Mouse (Mus musculus) heart, embryonic 16.5 days (tissue): ENCODE data around the gene Veph1. TPM values are rescaled to one million over a fixed set of nuclear protein-coding genes. Genes with fewer than 3 reads are reported as not detected.

Experiments
- ATAC-seq: fragments of 200-750 bp; cut with Nextera tagmentation; replicated peaks from 2 replicates; pipeline ENCODE4 v1.8.0; 2017; ENCODE audit warnings: moderate number of reproducible peaks; ENCODE audit not compliant: insufficient read depth, low FRiP score; ENCODE audit errors: extremely low read depth
- H3K27ac ChIP-seq: fragments of 300-500 bp; sonication (generic); 2 replicates; pipeline ENCODE4 v1.5.1; 2014; ENCODE audit warnings: mild to moderate bottlenecking, low read length, control low read depth, moderate library complexity
- H3K27me3 ChIP-seq: fragments of 300-500 bp; sonication (generic); 2 replicates; pipeline ENCODE4 v1.6.1; 2014; ENCODE audit warnings: low read length, mixed read lengths; ENCODE audit not compliant: control insufficient read depth, insufficient read depth
- H3K36me3 ChIP-seq: fragments of 300-500 bp; sonication (generic); 2 replicates; pipeline ENCODE4 v1.6.1; 2014; ENCODE audit not compliant: control insufficient read depth, insufficient read depth
- H3K4me1 ChIP-seq: fragments of 300-500 bp; sonication (generic); 2 replicates; pipeline ENCODE4 v1.6.1; 2014; ENCODE audit warnings: low read length, mixed read lengths; ENCODE audit not compliant: control insufficient read depth, insufficient read depth
- H3K4me2 ChIP-seq: fragments of 300-500 bp; sonication (generic); 2 replicates; pipeline ENCODE4 v1.6.1; 2014; ENCODE audit warnings: low read depth, mild to moderate bottlenecking, control low read depth, low read length
- H3K4me3 ChIP-seq: fragments of 300-500 bp; sonication (generic); 2 replicates; pipeline ENCODE4 v1.5.1; 2014; ENCODE audit warnings: mild to moderate bottlenecking, control low read depth, low read length
- H3K9ac ChIP-seq: fragments of 300-500 bp; sonication (generic); 2 replicates; pipeline ENCODE4 v1.6.1; 2014; ENCODE audit warnings: low read length, control low read depth
- H3K9me3 ChIP-seq: fragments of 300-500 bp; sonication (generic); replicated peaks from 2 replicates; pipeline ENCODE4 v1.6.1; 2016; ENCODE audit warnings: low read length; ENCODE audit not compliant: control insufficient read depth
- WGBS: fragments of 180-500 bp; shearing (Covaris S2); extraction: QIAGEN DNeasy Blood & Tissue Kit; methylation state at CpG from one replicate; pipeline ENCODE4 v1.1.7; 2014; 5-methylcytosine and 5-hydroxymethylcytosine counted together
- polyA plus RNA-seq: library from polyadenylated mRNA; unstranded; fragments of >200 nt; fragmentation: Nextera tagmentation; extraction: Ambion mirVana; gene quantifications from 2 replicates; pipeline ENCODE4 v1.2.1, GENCODE M21; 2015

Gene Veph1
- polyA plus RNA-seq, 1 experiment from 2014 or later: 0.64 TPM

- Histone ChIP-seq H3K27ac (no peak overlapping the region), H3K4me3 (no peak overlapping the region), H3K9me3 (peaks cover 2% of the 10 kb centered on the region; the same call in 1 of the 2 replicates), H3K4me1 (no peaks in the 10 kb centered on the region), H3K27me3 (no peaks in the 10 kb centered on the region), H3K9ac (no peak overlapping the region), H3K4me2 (no peak overlapping the region), H3K36me3 (no peaks in the 10 kb centered on the region)
- no peak for ATAC-seq
- WGBS: 89% methylated on average over 1 of the region's 1 CpGs
Measured at GRCm38 (mm10) chr3:66070274-66070673, 226.4 kb downstream of the Veph1 start.

GRCm38 (mm10) chr3:66063881-66064280 lies 232.8 kb downstream of the Veph1 start:
- no peak for ATAC-seq
- WGBS: 36% methylated on average over 6 of the region's 6 CpGs
- H3K4me1 ChIP-seq: no peaks in the 10 kb centered on the region

GRCm38 (mm10) chr3:66056912-66057311 lies 239.7 kb downstream of the Veph1 start:
- H3K4me2 ChIP-seq: no peak overlapping the region
- ATAC-seq: no peak

More at GRCm38 (mm10) chr3:66063881-66064280, 232.8 kb downstream of the Veph1 start:
- no peak overlapping the region for H3K9ac ChIP-seq
- no peak overlapping the region for H3K4me2 ChIP-seq
- no peaks in the 10 kb centered on the region for H3K36me3 ChIP-seq
- H3K4me3 ChIP-seq: no peak overlapping the region
- no peaks in the 10 kb centered on the region for H3K27me3 ChIP-seq
- no peak overlapping the region for H3K27ac ChIP-seq
- no peaks in the 10 kb centered on the region for H3K9me3 ChIP-seq

GRCm38 (mm10) chr3:66055652-66056051 lies 241.0 kb downstream of the Veph1 start:
- Histone ChIP-seq H3K27ac (no peak overlapping the region), H3K36me3 (no peaks in the 10 kb centered on the region), H3K4me1 (no peaks in the 10 kb centered on the region), H3K9ac (no peak overlapping the region), H3K4me3 (no peak overlapping the region), H3K27me3 (no peaks in the 10 kb centered on the region), H3K4me2 (no peak overlapping the region), H3K9me3 (no peaks in the 10 kb centered on the region)
- 93% methylated on average over 7 of the region's 7 CpGs for WGBS
- no peak for ATAC-seq

More at GRCm38 (mm10) chr3:66056912-66057311, 239.7 kb downstream of the Veph1 start:
- Histone ChIP-seq H3K9ac (no peak overlapping the region), H3K27me3 (no peaks in the 10 kb centered on the region), H3K36me3 (no peaks in the 10 kb centered on the region), H3K4me3 (no peak overlapping the region), H3K9me3 (no peaks in the 10 kb centered on the region), H3K4me1 (no peaks in the 10 kb centered on the region), H3K27ac (no peak overlapping the region)
- WGBS: 93% methylated on average over 16 of the region's 16 CpGs

- H3K27ac ChIP-seq: no peak overlapping the region
- H3K36me3 ChIP-seq: no peaks in the 10 kb centered on the region
- WGBS: 26% methylated on average over 10 of the region's 10 CpGs
- no peaks in the 10 kb centered on the region for H3K9me3 ChIP-seq
- no peak overlapping the region for H3K9ac ChIP-seq
- ATAC-seq: 0 out of 2 replicates have a peak, but pooled peaks have one; percentile 41
- H3K4me3 ChIP-seq: no peak overlapping the region
- H3K4me2 ChIP-seq: peak overlapping the region; percentile 6; the same call in 1 of the 2 replicates
- H3K27me3 ChIP-seq: no peaks in the 10 kb centered on the region
- H3K4me1 ChIP-seq: peaks cover 7% of the 10 kb centered on the region
Measured at GRCm38 (mm10) chr3:66050092-66050886, 246.3 kb downstream of the Veph1 start.

GRCm38 (mm10) chr3:66040857-66041494 lies 255.7 kb downstream of the Veph1 start:
- Histone ChIP-seq H3K4me2 (no peak overlapping the region), H3K9ac (no peak overlapping the region), H3K27ac (no peak overlapping the region), H3K4me3 (no peak overlapping the region), H3K27me3 (no peaks in the 10 kb centered on the region), H3K36me3 (no peaks in the 10 kb centered on the region), H3K9me3 (no peaks in the 10 kb centered on the region), H3K4me1 (no peaks in the 10 kb centered on the region)
- WGBS: 51% methylated on average over 5 of the region's 5 CpGs
- no peak for ATAC-seq

GRCm38 (mm10) chr3:66035226-66035625 lies 261.4 kb downstream of the Veph1 start:
- H3K4me1 ChIP-seq: no peaks in the 10 kb centered on the region
- 70% methylated on average over 5 of the region's 5 CpGs for whole genome bisulfite sequencing
- ATAC-seq: no peak
- H3K27me3 ChIP-seq: no peaks in the 10 kb centered on the region
- no peak overlapping the region for H3K27ac ChIP-seq
- H3K4me3 ChIP-seq: no peak overlapping the region
- no peaks in the 10 kb centered on the region for H3K9me3 ChIP-seq
- no peak overlapping the region for H3K4me2 ChIP-seq
- H3K36me3 ChIP-seq: no peaks in the 10 kb centered on the region
- no peak overlapping the region for H3K9ac ChIP-seq

GRCm38 (mm10) chr3:66033346-66033745 lies 263.3 kb downstream of the Veph1 start:
- Histone ChIP-seq H3K9ac (no peak overlapping the region), H3K36me3 (no peaks in the 10 kb centered on the region), H3K9me3 (no peaks in the 10 kb centered on the region), H3K27ac (no peak overlapping the region), H3K4me3 (no peak overlapping the region), H3K4me2 (no peak overlapping the region), H3K4me1 (no peaks in the 10 kb centered on the region), H3K27me3 (no peaks in the 10 kb centered on the region)
- 42% methylated on average over 2 of the region's 2 CpGs for WGBS
- no peak for ATAC-seq

- no peak overlapping the region for H3K9ac ChIP-seq
- H3K9me3 ChIP-seq: no peaks in the 10 kb centered on the region
- no peaks in the 10 kb centered on the region for H3K4me1 ChIP-seq
- 67% methylated on average over 3 of the region's 3 CpGs for WGBS
- no peak overlapping the region for H3K4me2 ChIP-seq
- H3K4me3 ChIP-seq: no peak overlapping the region
- no peaks in the 10 kb centered on the region for H3K36me3 ChIP-seq
- ATAC-seq: no peak
- H3K27ac ChIP-seq: no peak overlapping the region
- no peaks in the 10 kb centered on the region for H3K27me3 ChIP-seq
Measured at GRCm38 (mm10) chr3:66025454-66025853, 271.2 kb downstream of the Veph1 start.
